Mouse (Mus musculus) lung, embryonic 14.5 days (tissue): ENCODE data around the gene Myh7b. TPM values are rescaled to one million over a fixed set of nuclear protein-coding genes. Genes with fewer than 3 reads are reported as not detected.

Source experiments
- ATAC-seq: fragments of 200-750 bp; cut with Nextera tagmentation; 2 replicates; pipeline ENCODE4 v1.8.0; 2017; ENCODE audit warnings: mild to moderate bottlenecking, moderate TSS enrichment, moderate library complexity; ENCODE audit not compliant: insufficient read depth
- DNase-seq: peaks from one replicate; pipeline ENCODE4 v3.0.0-alpha.2; 2015
- H3K27ac ChIP-seq: fragments of 300-500 bp; sonication (generic); 2 replicates; pipeline ENCODE4 v1.5.1; 2014; ENCODE audit warnings: low read depth, mild to moderate bottlenecking, moderate library complexity
- H3K27me3 ChIP-seq: fragments of 300-500 bp; sonication (generic); 2 replicates; pipeline ENCODE4 v1.6.1; 2014; ENCODE audit warnings: low read length, control low read depth; ENCODE audit not compliant: insufficient read depth
- H3K36me3 ChIP-seq: fragments of 300-500 bp; sonication (generic); 2 replicates; pipeline ENCODE4 v1.6.1; 2014; ENCODE audit warnings: control low read depth; ENCODE audit not compliant: insufficient read depth
- H3K4me1 ChIP-seq: fragments of 300-500 bp; sonication (generic); 2 replicates; pipeline ENCODE4 v1.6.1; 2014; ENCODE audit warnings: antibody characterized with exemption, control low read depth; ENCODE audit not compliant: insufficient read depth
- H3K4me2 ChIP-seq: fragments of 300-500 bp; sonication (generic); 2 replicates; pipeline ENCODE4 v1.6.1; 2014; ENCODE audit warnings: mild to moderate bottlenecking
- H3K4me3 ChIP-seq: fragments of 300-500 bp; sonication (generic); 2 replicates; pipeline ENCODE4 v1.5.1; 2014; ENCODE audit warnings: low read depth, low read length
- H3K9ac ChIP-seq: fragments of 300-500 bp; sonication (generic); 2 replicates; pipeline ENCODE4 v1.6.1; 2014
- H3K9me3 ChIP-seq: fragments of 300-500 bp; sonication (generic); 2 replicates; pipeline ENCODE4 v1.6.1; 2016; ENCODE audit warnings: low read depth, low read length, control low read depth
- CTCF ChIP-seq: IDR thresholded peaks from 2 replicates; pipeline ENCODE4 v1.5.1; 2016; ENCODE audit warnings: antibody characterized with exemption, low read depth
- WGBS: fragments of 180-500 bp; shearing (Covaris S2); extraction: QIAGEN DNeasy Blood & Tissue Kit; methylation state at CpG from one replicate; pipeline ENCODE4 v1.1.7; 2014; 5-methylcytosine and 5-hydroxymethylcytosine counted together
- polyA plus RNA-seq: library from polyadenylated mRNA; unstranded; fragments of >200 nt; fragmentation: Nextera tagmentation; extraction: Ambion mirVana; gene quantifications from 2 replicates; pipeline ENCODE4 v1.2.1, GENCODE M21; 2014

Gene Myh7b
- polyA plus RNA-seq, 1 experiment from 2014 or later: 0.36 TPM

DNA sequence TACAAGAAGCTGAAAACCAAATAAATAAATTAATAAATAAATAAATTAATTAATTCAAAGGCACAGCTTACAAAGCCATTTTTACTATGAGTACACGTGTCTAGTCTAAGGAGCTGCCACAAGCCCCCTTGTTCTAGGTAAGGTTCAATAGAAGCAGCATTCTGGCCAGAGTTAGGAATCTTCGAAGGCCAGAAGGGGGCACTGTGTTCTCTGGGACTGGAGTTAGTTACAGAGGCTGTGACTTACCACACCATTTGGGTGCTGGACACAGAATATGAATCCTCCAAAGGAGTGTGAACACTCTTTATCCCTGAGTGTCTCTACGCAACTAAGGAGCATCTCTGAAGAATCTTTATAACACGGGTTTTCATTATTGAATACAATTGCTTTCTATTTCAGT lies 57.4 kb downstream of the Myh7b start:
- Histone ChIP-seq H3K9ac (no peak overlapping the region), H3K4me3 (no peak overlapping the region), H3K9me3 (no peaks in the 10 kb centered on the region), H3K27me3 (no peaks in the 10 kb centered on the region), H3K4me2 (no peak overlapping the region), H3K36me3 (peaks cover 78% of the 10 kb centered on the region), H3K27ac (no peak overlapping the region), H3K4me1 (no peaks in the 10 kb centered on the region)
- ATAC-seq (no peak), DNase-seq (peak; percentile 65)
- 81% methylated on average over 4 of the region's 4 CpGs for WGBS
- TF ChIP-seq CTCF: peak; percentile 56

DNA sequence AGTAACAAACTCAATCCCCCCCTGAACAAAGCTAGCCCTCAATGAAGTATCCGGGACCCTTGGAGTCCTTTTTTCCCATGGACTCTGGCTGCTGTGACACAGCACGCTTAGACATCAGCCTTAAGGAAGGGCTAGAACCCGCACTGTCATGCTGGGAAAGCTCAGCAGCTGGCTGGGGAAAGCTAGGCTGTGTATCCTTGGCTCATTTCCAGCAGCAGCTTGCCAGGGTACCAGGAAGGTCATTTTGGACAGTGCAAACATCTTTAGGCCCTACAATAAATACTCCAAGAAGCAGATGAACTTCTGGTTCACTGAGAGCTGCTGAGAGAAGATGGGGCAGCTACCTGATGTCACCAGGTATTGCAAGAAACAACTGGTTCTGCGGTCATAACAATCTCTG lies 60.2 kb downstream of the Myh7b start:
- Histone ChIP-seq H3K9ac (no peak overlapping the region), H3K27me3 (no peaks in the 10 kb centered on the region), H3K4me3 (no peak overlapping the region), H3K4me1 (no peaks in the 10 kb centered on the region), H3K4me2 (no peak overlapping the region), H3K9me3 (no peaks in the 10 kb centered on the region), H3K27ac (no peak overlapping the region), H3K36me3 (peaks cover 51% of the 10 kb centered on the region)
- TF ChIP-seq CTCF: no peak
- 80% methylated on average over 4 of the region's 4 CpGs for WGBS
- no peak for ATAC-seq
- peak; percentile 77 for DNase-seq

DNA sequence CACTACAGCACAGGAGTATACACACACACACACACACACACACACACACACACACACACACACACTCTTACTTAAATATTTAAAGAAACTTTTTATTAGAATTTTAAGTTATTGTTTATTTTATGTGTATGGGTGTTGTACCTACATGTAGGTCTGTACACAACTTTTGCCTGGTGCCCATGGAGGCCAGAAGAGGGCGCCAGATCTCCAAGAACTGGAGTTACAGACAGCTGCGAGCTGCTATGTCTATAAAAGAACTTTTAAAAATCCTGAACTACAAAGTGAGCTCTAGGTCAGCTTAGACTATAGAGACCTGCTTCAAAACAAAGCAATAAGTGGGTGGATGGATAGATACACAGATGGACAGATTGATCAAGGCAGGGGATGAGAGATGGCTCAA lies 62.5 kb downstream of the Myh7b start:
- no peak overlapping the region for H3K9ac ChIP-seq
- TF ChIP-seq CTCF: peak; percentile 60
- no peaks in the 10 kb centered on the region for H3K4me1 ChIP-seq
- H3K27me3 ChIP-seq: no peaks in the 10 kb centered on the region
- no peak overlapping the region for H3K27ac ChIP-seq
- no peak overlapping the region for H3K4me2 ChIP-seq
- peak; percentile 80 for DNase-seq
- no peaks in the 10 kb centered on the region for H3K9me3 ChIP-seq
- 32% methylated on average over 2 of the region's 2 CpGs for WGBS
- no peak for ATAC-seq
- H3K36me3 ChIP-seq: peaks cover 33% of the 10 kb centered on the region
- no peak overlapping the region for H3K4me3 ChIP-seq

DNA sequence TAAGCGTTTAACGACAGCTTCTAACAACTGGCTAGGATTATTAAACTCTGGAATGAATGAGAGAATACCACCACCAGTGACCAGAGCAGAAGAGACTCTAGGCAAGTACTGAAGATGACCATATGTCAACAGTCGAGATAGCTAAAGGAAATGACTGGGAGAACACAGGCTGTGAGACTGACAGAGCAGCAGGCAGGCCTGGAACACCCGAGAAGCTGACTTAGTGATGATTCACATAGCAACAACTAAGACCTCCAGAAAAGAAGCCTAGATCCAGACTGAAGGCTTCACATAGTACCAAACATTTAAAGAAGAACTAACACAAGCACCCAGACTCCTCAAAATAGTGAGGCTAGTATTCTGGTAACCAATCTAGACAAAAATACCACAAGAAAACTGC lies 64.1 kb downstream of the Myh7b start:
- no peak overlapping the region for H3K9ac ChIP-seq
- H3K4me3 ChIP-seq: no peak overlapping the region
- H3K27ac ChIP-seq: no peak overlapping the region
- 52% methylated on average over 4 of the region's 4 CpGs for WGBS
- H3K4me1 ChIP-seq: no peaks in the 10 kb centered on the region
- H3K36me3 ChIP-seq: peaks cover 30% of the 10 kb centered on the region
- H3K27me3 ChIP-seq: no peaks in the 10 kb centered on the region
- no peak for TF ChIP-seq CTCF
- H3K4me2 ChIP-seq: no peak overlapping the region
- ATAC-seq: no peak
- H3K9me3 ChIP-seq: no peaks in the 10 kb centered on the region
- no peak for DNase-seq

DNA sequence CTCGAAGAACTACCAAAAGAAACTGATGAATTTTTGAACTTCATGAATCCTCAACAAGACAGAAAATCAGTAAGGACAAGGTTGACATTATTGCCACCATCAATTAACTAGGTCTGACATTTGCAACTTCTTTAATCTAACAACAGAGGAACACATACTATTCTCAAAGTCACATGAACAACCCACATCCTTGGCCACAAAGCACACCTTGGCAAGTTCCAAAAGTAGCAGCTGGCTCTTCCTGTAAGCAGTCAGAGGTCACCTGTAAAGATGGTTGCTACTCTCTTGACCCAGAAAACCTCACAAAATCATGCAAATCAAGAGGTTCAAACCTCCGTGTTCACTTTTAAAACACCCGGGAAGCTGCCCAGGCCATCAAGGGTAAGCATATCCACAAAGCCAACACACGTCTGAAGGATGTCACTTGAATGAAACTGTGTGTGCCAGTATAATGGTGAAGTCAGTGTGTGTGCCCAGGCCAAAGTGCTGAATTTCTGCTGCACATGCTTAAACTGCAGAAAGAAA lies 68.6 kb downstream of the Myh7b start:
- H3K9ac ChIP-seq: no peak overlapping the region
- peaks cover 2% of the 10 kb centered on the region; the same call in 1 of the 2 replicates for H3K36me3 ChIP-seq
- H3K4me1 ChIP-seq: no peaks in the 10 kb centered on the region
- H3K27ac ChIP-seq: no peak overlapping the region
- no peaks in the 10 kb centered on the region for H3K9me3 ChIP-seq
- no peak overlapping the region for H3K4me2 ChIP-seq
- no peaks in the 10 kb centered on the region for H3K27me3 ChIP-seq
- DNase-seq: no peak
- no peak overlapping the region for H3K4me3 ChIP-seq
- 88% methylated on average over 4 of the region's 4 CpGs for WGBS
- ATAC-seq: no peak
- no peak for TF ChIP-seq CTCF

- DNase-seq (no peak), ATAC-seq (no peak)
- Histone ChIP-seq H3K9ac (no peak overlapping the region), H3K36me3 (peaks cover 2% of the 10 kb centered on the region; the same call in 1 of the 2 replicates), H3K4me3 (no peak overlapping the region), H3K4me1 (no peaks in the 10 kb centered on the region), H3K27me3 (no peaks in the 10 kb centered on the region), H3K4me2 (no peak overlapping the region), H3K9me3 (no peaks in the 10 kb centered on the region), H3K27ac (no peak overlapping the region)
- WGBS: 67% methylated on average over 5 of the region's 5 CpGs
- TF ChIP-seq CTCF: no peak
Observed at GRCm38 (mm10) chr2:155680591-155680990, 69.6 kb downstream of the Myh7b start.

DNA sequence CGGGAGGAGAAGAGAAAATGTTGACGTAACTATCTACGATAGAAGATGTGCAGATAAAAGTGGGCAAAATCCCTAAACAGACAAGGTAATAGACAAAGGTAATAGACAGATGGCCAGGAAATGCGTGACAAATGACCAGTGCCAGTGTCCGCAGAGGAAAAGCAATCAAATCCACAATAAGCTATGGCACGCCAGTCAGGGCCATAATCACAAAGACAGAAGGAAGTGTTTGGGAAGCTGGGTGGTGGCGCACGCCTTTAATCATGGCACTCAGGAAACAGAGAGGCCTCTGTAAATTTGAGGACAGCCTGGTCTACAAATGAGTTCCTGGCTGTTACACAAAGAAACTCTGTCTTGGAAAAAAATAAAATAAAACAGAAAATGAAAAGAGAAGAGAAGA lies 70.2 kb downstream of the Myh7b start:
- ATAC-seq: no peak
- no peaks in the 10 kb centered on the region for H3K4me1 ChIP-seq
- no peak overlapping the region for H3K27ac ChIP-seq
- H3K27me3 ChIP-seq: no peaks in the 10 kb centered on the region
- H3K4me3 ChIP-seq: no peak overlapping the region
- no peaks in the 10 kb centered on the region for H3K9me3 ChIP-seq
- DNase-seq: peak; percentile 28
- TF ChIP-seq CTCF: no peak
- no peak overlapping the region for H3K4me2 ChIP-seq
- peaks cover 2% of the 10 kb centered on the region; the same call in 1 of the 2 replicates for H3K36me3 ChIP-seq
- 71% methylated on average over 8 of the region's 8 CpGs for WGBS
- no peak overlapping the region for H3K9ac ChIP-seq

DNA sequence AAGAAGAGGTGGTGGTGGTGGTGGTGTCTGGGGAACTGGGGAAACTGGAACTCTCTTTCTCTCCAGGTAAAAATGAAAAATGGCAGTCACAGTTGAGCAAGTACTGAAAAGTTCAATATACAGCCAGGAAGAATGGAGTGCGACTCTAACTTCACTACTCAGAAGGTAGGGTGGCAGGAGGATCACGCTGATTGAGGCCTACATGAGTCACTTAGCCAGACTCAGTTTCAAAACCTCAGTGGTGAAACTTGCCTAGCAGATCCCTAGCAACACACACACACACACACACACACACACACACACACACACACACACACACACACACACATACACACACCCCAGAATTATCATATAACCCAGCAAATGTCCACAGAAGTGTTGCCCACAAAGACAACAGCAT lies 70.9 kb downstream of the Myh7b start:
- ATAC-seq: no peak

More for the DNA sequence above, 70.9 kb downstream of the Myh7b start:
- H3K9me3 ChIP-seq: no peaks in the 10 kb centered on the region
- no peaks in the 10 kb centered on the region for H3K27me3 ChIP-seq
- 85% methylated on average over 2 of the region's 2 CpGs for WGBS
- no peak overlapping the region for H3K4me2 ChIP-seq
- H3K4me1 ChIP-seq: no peaks in the 10 kb centered on the region
- no peak overlapping the region for H3K27ac ChIP-seq
- TF ChIP-seq CTCF: no peak
- H3K9ac ChIP-seq: no peak overlapping the region
- no peak overlapping the region for H3K4me3 ChIP-seq
- no peak for DNase-seq
- peaks cover 2% of the 10 kb centered on the region; the same call in 1 of the 2 replicates for H3K36me3 ChIP-seq
